Mouse (Mus musculus): ENCODE results near the gene Syndig1. TPM values are rescaled to one million over a fixed set of nuclear protein-coding genes. Genes with fewer than 3 reads are reported as not detected.

Syndig1 gene
- polyA plus RNA-seq (2012; ENCODE audit: insufficient read depth, low replicate concordance), result not detected in 2 replicates

GRCm38 (mm10) chr2:149828911-149829310 is at the start of gene Syndig1:
TSS of gene Syndig1 (plus strand) at chr2:149829211.
- H3K4me1 ChIP-seq, result peaks cover 3% of the 10 kb centered on the region; the same call in 1 of the 2 replicates
- peaks cover 37% of the 10 kb centered on the region for H3K27me3 ChIP-seq (replicated peaks)
- TF ChIP-seq GATA1 (IDR thresholded peaks at IDR 0.05; ENCODE audit: borderline replicate concordance, low read length) (no peak), FLI1 (IDR thresholded peaks at IDR 0.05; ENCODE audit: low read length) (no peak)
- peaks cover 18% of the 10 kb centered on the region for H3K9me3 ChIP-seq
- no peaks in the 10 kb centered on the region for H3K36me3 ChIP-seq (replicated peaks; ENCODE audit: low read length)
- H3K4me3 ChIP-seq (replicated peaks), result no peak within 1 kb of the TSS

GRCm38 (mm10) chr2:149798613-149799012 is 30.4 kb upstream of the Syndig1 start:
- no peaks in the 10 kb centered on the region for H3K27me3 ChIP-seq (replicated peaks)
- H3K9me3 ChIP-seq, result peaks cover 8% of the 10 kb centered on the region; the same call in 1 of the 2 replicates
- H3K4me1 ChIP-seq, result no peaks in the 10 kb centered on the region
- H3K36me3 ChIP-seq (replicated peaks; ENCODE audit: low read length), result no peaks in the 10 kb centered on the region
- no peak overlapping the region for H3K4me3 ChIP-seq (replicated peaks)
- no peak for TF ChIP-seq GATA1 (IDR thresholded peaks at IDR 0.05; ENCODE audit: borderline replicate concordance, low read length)

GRCm38 (mm10) chr2:149804599-149805140 is 24.3 kb upstream of the Syndig1 start:
- Histone ChIP-seq H3K4me1 (no peaks in the 10 kb centered on the region), H3K36me3 (replicated peaks; ENCODE audit: low read length) (no peaks in the 10 kb centered on the region), H3K27me3 (replicated peaks) (no peaks in the 10 kb centered on the region), H3K4me3 (replicated peaks) (no peak overlapping the region), H3K9me3 (peaks cover 9% of the 10 kb centered on the region; the same call in 1 of the 2 replicates)
- TF ChIP-seq FLI1 (IDR thresholded peaks at IDR 0.05; ENCODE audit: low read length) (no peak), GATA1 (IDR thresholded peaks at IDR 0.05; ENCODE audit: borderline replicate concordance, low read length) (no peak)

- H3K4me1 ChIP-seq, result no peaks in the 10 kb centered on the region
- peaks cover 9% of the 10 kb centered on the region; the same call in 1 of the 2 replicates for H3K9me3 ChIP-seq
- no peak overlapping the region for H3K4me3 ChIP-seq (replicated peaks)
- TF ChIP-seq GATA1 (IDR thresholded peaks at IDR 0.05; ENCODE audit: borderline replicate concordance, low read length) (no peak), FLI1 (IDR thresholded peaks at IDR 0.05; ENCODE audit: low read length) (no peak)
- no peaks in the 10 kb centered on the region for H3K27me3 ChIP-seq (replicated peaks)
- H3K36me3 ChIP-seq (replicated peaks; ENCODE audit: low read length), result no peaks in the 10 kb centered on the region
These were observed 23.8 kb upstream of the Syndig1 start for GRCm38 (mm10) chr2:149805256-149805655.

GRCm38 (mm10) chr2:149812899-149813298 is 16.1 kb upstream of the Syndig1 start:
- Histone ChIP-seq H3K4me1 (no peaks in the 10 kb centered on the region), H3K27me3 (replicated peaks) (no peaks in the 10 kb centered on the region), H3K4me3 (replicated peaks) (no peak overlapping the region), H3K9me3 (peaks cover 5% of the 10 kb centered on the region; the same call in 1 of the 2 replicates), H3K36me3 (replicated peaks; ENCODE audit: low read length) (no peaks in the 10 kb centered on the region)
- TF ChIP-seq GATA1 (IDR thresholded peaks at IDR 0.05; ENCODE audit: borderline replicate concordance, low read length), result no peak
- TF ChIP-seq FLI1 (IDR thresholded peaks at IDR 0.05; ENCODE audit: low read length), result no peak

- peaks cover 17% of the 10 kb centered on the region; the same call in 1 of the 2 replicates for H3K9me3 ChIP-seq
- H3K36me3 ChIP-seq (replicated peaks; ENCODE audit: low read length), result no peaks in the 10 kb centered on the region
- H3K27me3 ChIP-seq (replicated peaks), result no peaks in the 10 kb centered on the region
- H3K4me1 ChIP-seq, result no peaks in the 10 kb centered on the region
- no peak overlapping the region for H3K4me3 ChIP-seq (replicated peaks)
- TF ChIP-seq GATA1 (IDR thresholded peaks at IDR 0.05; ENCODE audit: borderline replicate concordance, low read length), result no peak
- TF ChIP-seq FLI1 (IDR thresholded peaks at IDR 0.05; ENCODE audit: low read length), result no peak
These were observed 10.6 kb upstream of the Syndig1 start for GRCm38 (mm10) chr2:149818395-149818794.

GRCm38 (mm10) chr2:149819751-149820150 is 9.3 kb upstream of the Syndig1 start:
- TF ChIP-seq GATA1 (IDR thresholded peaks at IDR 0.05; ENCODE audit: borderline replicate concordance, low read length) (no peak), FLI1 (IDR thresholded peaks at IDR 0.05; ENCODE audit: low read length) (no peak)
- H3K36me3 ChIP-seq (replicated peaks; ENCODE audit: low read length), result no peaks in the 10 kb centered on the region
- H3K4me1 ChIP-seq, result no peaks in the 10 kb centered on the region
- peaks cover 17% of the 10 kb centered on the region; the same call in 1 of the 2 replicates for H3K9me3 ChIP-seq
- H3K27me3 ChIP-seq (replicated peaks), result no peaks in the 10 kb centered on the region
- H3K4me3 ChIP-seq (replicated peaks), result no peak overlapping the region

- Histone ChIP-seq H3K4me1 (no peaks in the 10 kb centered on the region), H3K4me3 (replicated peaks) (no peak overlapping the region), H3K27me3 (replicated peaks) (no peaks in the 10 kb centered on the region), H3K36me3 (replicated peaks; ENCODE audit: low read length) (no peaks in the 10 kb centered on the region), H3K9me3 (peaks cover 17% of the 10 kb centered on the region; the same call in 1 of the 2 replicates)
- TF ChIP-seq GATA1 (IDR thresholded peaks at IDR 0.05; ENCODE audit: borderline replicate concordance, low read length), result no peak
- no peak for TF ChIP-seq FLI1 (IDR thresholded peaks at IDR 0.05; ENCODE audit: low read length)
These were observed 8.8 kb upstream of the Syndig1 start for GRCm38 (mm10) chr2:149820201-149820600.

GRCm38 (mm10) chr2:149829955-149830535 is 1.0 kb downstream of the Syndig1 start:
- peaks cover 18% of the 10 kb centered on the region for H3K9me3 ChIP-seq
- H3K4me1 ChIP-seq, result peaks cover 3% of the 10 kb centered on the region; the same call in 1 of the 2 replicates
- no peak overlapping the region for H3K4me3 ChIP-seq (replicated peaks)
- H3K36me3 ChIP-seq (replicated peaks; ENCODE audit: low read length), result no peaks in the 10 kb centered on the region
- TF ChIP-seq GATA1 (IDR thresholded peaks at IDR 0.05; ENCODE audit: borderline replicate concordance, low read length) (no peak), FLI1 (IDR thresholded peaks at IDR 0.05; ENCODE audit: low read length) (no peak)
- H3K27me3 ChIP-seq (replicated peaks), result peaks cover 37% of the 10 kb centered on the region
